Mouse (Mus musculus): ENCODE results near the gene Gprin3. TPM values are rescaled to one million over a fixed set of nuclear protein-coding genes. Genes with fewer than 3 reads are reported as not detected.
"Not testable (repeated sequence)": the region's sequence is repeated elsewhere in the genome, so short reads cannot be mapped to it uniquely, and the experiment has no call there.

Gene Gprin3
- polyA plus RNA-seq, 1 experiment, result 1.1 TPM

GRCm38 (mm10) chr6:59315090-59315489, 111.0 kb downstream of the Gprin3 start:
- no peaks in the 10 kb centered on the region for H3K4me1 ChIP-seq (replicated peaks; ENCODE audit: control insufficient read depth, insufficient read depth, low read length)
- H3K27ac ChIP-seq (ENCODE audit: control insufficient read depth, insufficient read depth, low read length), result no peak overlapping the region
- H3K36me3 ChIP-seq (ENCODE audit: control insufficient read depth, insufficient read depth, low read length), result no peaks in the 10 kb centered on the region
- H3K27me3 ChIP-seq (ENCODE audit: control insufficient read depth, insufficient read depth, low read length), result no peaks in the 10 kb centered on the region
- TF ChIP-seq POLR2A (IDR thresholded peaks at IDR 0.05; ENCODE audit: control insufficient read depth, extremely low read depth, insufficient read depth, low read length, poor library complexity) (no peak), CTCF (IDR thresholded peaks at IDR 0.05; ENCODE audit: borderline replicate concordance, control insufficient read depth, extremely low read depth, insufficient read depth, low read length, poor library complexity) (no peak)
- no peak overlapping the region for H3K4me3 ChIP-seq (ENCODE audit: control insufficient read depth, insufficient read depth, low read length)
- DNase-seq, result no peak

- peak; percentile 15 for DNase-seq
- no peaks in the 10 kb centered on the region for H3K27me3 ChIP-seq (ENCODE audit: control insufficient read depth, insufficient read depth, low read length)
- TF ChIP-seq CTCF (IDR thresholded peaks at IDR 0.05; ENCODE audit: borderline replicate concordance, control insufficient read depth, extremely low read depth, insufficient read depth, low read length, poor library complexity) (no peak), POLR2A (IDR thresholded peaks at IDR 0.05; ENCODE audit: control insufficient read depth, extremely low read depth, insufficient read depth, low read length, poor library complexity) (no peak)
- WGBS, result 3% methylated on average over 2 of the region's 2 CpGs
- H3K4me3 ChIP-seq (ENCODE audit: control insufficient read depth, insufficient read depth, low read length), result no peak overlapping the region
- no peak overlapping the region; the same call in 1 of the 2 replicates for H3K27ac ChIP-seq (ENCODE audit: control insufficient read depth, insufficient read depth, low read length)
- H3K36me3 ChIP-seq (ENCODE audit: control insufficient read depth, insufficient read depth, low read length), result no peaks in the 10 kb centered on the region
- no peaks in the 10 kb centered on the region; the same call in 1 of the 2 replicates for H3K4me1 ChIP-seq (replicated peaks; ENCODE audit: control insufficient read depth, insufficient read depth, low read length)
Observed at GRCm38 (mm10) chr6:59313162-59313561, 112.9 kb downstream of the Gprin3 start.

- H3K4me3 ChIP-seq (ENCODE audit: control insufficient read depth, insufficient read depth, low read length), result no peak overlapping the region
- 81% methylated on average over 2 of the region's 2 CpGs for WGBS
- H3K36me3 ChIP-seq (ENCODE audit: control insufficient read depth, insufficient read depth, low read length), result no peaks in the 10 kb centered on the region
- no peaks in the 10 kb centered on the region for H3K27me3 ChIP-seq (ENCODE audit: control insufficient read depth, insufficient read depth, low read length)
- no peak for TF ChIP-seq POLR2A (IDR thresholded peaks at IDR 0.05; ENCODE audit: control insufficient read depth, extremely low read depth, insufficient read depth, low read length, poor library complexity)
- H3K4me1 ChIP-seq (replicated peaks; ENCODE audit: control insufficient read depth, insufficient read depth, low read length), result no peaks in the 10 kb centered on the region; the same call in 1 of the 2 replicates
- no peak for DNase-seq
- no peak overlapping the region for H3K27ac ChIP-seq (ENCODE audit: control insufficient read depth, insufficient read depth, low read length)
Observed at GRCm38 (mm10) chr6:59311241-59311640, 114.9 kb downstream of the Gprin3 start.

- not testable (repeated sequence) for H3K27me3 ChIP-seq (ENCODE audit: control insufficient read depth, insufficient read depth, low read length); H3K4me1 ChIP-seq (replicated peaks; ENCODE audit: control insufficient read depth, insufficient read depth, low read length); H3K27ac ChIP-seq (ENCODE audit: control insufficient read depth, insufficient read depth, low read length); H3K4me3 ChIP-seq (ENCODE audit: control insufficient read depth, insufficient read depth, low read length); DNase-seq; H3K36me3 ChIP-seq (ENCODE audit: control insufficient read depth, insufficient read depth, low read length)
- 94% methylated on average over 2 of the region's 2 CpGs for WGBS
Observed at GRCm38 (mm10) chr6:59304235-59304942, 121.7 kb downstream of the Gprin3 start.

- no peak overlapping the region for H3K27ac ChIP-seq (ENCODE audit: control insufficient read depth, insufficient read depth, low read length)
- no peak for DNase-seq
- H3K4me3 ChIP-seq (ENCODE audit: control insufficient read depth, insufficient read depth, low read length), result no peak overlapping the region
- TF ChIP-seq CTCF (IDR thresholded peaks at IDR 0.05; ENCODE audit: borderline replicate concordance, control insufficient read depth, extremely low read depth, insufficient read depth, low read length, poor library complexity) (no peak), POLR2A (IDR thresholded peaks at IDR 0.05; ENCODE audit: control insufficient read depth, extremely low read depth, insufficient read depth, low read length, poor library complexity) (no peak)
- no peaks in the 10 kb centered on the region for H3K36me3 ChIP-seq (ENCODE audit: control insufficient read depth, insufficient read depth, low read length)
- no peaks in the 10 kb centered on the region for H3K4me1 ChIP-seq (replicated peaks; ENCODE audit: control insufficient read depth, insufficient read depth, low read length)
- no peaks in the 10 kb centered on the region for H3K27me3 ChIP-seq (ENCODE audit: control insufficient read depth, insufficient read depth, low read length)
- 90% methylated on average over 1 of the region's 1 CpGs for WGBS
Observed at GRCm38 (mm10) chr6:59303031-59303430, 123.1 kb downstream of the Gprin3 start.

Other genes starting within 250 kb of the Gprin3 start
- gene Tigd2, start 217.4 kb downstream of the Gprin3 start, polyA plus RNA-seq (2012; rRNA removed), result 6.1 and 6.9 TPM in 2 replicates